Mouse (Mus musculus) liver, embryonic 14 days (tissue): Measurements from ENCODE around the gene Cd3e. TPM values are rescaled to one million over a fixed set of nuclear protein-coding genes. Genes with fewer than 3 reads are reported as not detected.

Source experiments
- polyA plus RNA-seq: library from polyadenylated mRNA; depleted of rRNA; stranded (reverse); fragments of >200 nt; gene quantifications from 2 replicates; pipeline ENCODE4 v1.2.3, GENCODE M21; 2012; rRNA removed

The Cd3e gene
- not detected in 2 replicates for polyA plus RNA-seq

DNA sequence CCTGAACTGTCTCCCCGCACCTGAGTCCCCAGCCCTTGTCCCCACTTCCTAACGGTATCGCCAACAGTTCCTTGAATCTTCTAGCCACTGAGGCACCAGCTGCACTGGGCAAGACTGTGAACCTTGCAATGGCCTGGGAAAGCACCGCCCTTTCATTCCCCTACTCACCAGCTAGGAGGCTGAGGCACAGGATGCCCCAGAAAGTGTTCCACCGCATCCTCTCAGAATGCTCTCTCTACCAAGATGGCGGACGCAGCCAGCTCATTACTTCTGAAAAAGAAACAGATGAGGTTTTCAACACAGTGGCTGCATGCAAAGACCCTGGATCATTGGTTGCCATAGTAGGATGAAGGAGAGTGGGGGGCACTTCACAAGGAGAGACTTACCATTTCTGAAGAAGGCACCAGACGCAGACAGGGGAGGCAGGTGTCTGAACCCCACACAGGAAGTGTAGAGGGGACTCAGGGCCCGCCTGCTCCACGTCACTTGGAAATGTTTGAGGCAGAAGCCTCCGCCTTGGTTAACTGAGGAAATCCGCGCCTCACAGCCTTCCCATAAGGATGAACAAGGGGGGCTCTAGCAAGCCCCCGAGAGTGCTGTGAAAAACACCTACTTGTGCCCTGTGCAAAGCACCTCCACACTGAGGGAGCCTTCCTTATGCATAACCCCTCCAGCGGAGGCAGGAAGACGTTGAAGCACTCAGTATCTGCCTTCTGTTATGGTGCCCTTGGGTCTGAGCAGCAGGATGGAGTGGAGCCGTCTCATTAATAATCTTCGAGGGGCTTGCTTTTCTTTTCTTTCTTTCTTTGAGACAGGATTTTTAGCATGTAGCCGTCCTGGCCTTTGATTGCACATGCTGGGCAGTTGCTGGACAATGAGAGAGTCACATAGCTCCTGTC lies at the start of gene Cd3e:
Gene Cd3e, minus strand, starts transcription at position 448 of the 899 bp plus-strand sequence.

GRCm38 (mm10) chr9:45055082-45055713 lies 45.8 kb upstream of the Cd3e start, which contains the start of gene Mpzl3:
Gene Mpzl3, plus strand, starts transcription at chr9:45055186.

GRCm38 (mm10) chr9:45039499-45039898 lies 30.1 kb upstream of the Cd3e start, which contains the start of gene Mpzl2:
Gene Mpzl2, plus strand, starts transcription at chr9:45039799.

GRCm38 (mm10) chr9:44981676-44982075 lies 27.8 kb downstream of the Cd3e start, which contains the start of gene Cd3d:
Gene Cd3d, plus strand, starts transcription at chr9:44981786.

GRCm38 (mm10) chr9:44980242-44980641 lies 29.2 kb downstream of the Cd3e start, which contains the start of gene Cd3g:
Gene Cd3g, minus strand, starts transcription at chr9:44980431.

DNA sequence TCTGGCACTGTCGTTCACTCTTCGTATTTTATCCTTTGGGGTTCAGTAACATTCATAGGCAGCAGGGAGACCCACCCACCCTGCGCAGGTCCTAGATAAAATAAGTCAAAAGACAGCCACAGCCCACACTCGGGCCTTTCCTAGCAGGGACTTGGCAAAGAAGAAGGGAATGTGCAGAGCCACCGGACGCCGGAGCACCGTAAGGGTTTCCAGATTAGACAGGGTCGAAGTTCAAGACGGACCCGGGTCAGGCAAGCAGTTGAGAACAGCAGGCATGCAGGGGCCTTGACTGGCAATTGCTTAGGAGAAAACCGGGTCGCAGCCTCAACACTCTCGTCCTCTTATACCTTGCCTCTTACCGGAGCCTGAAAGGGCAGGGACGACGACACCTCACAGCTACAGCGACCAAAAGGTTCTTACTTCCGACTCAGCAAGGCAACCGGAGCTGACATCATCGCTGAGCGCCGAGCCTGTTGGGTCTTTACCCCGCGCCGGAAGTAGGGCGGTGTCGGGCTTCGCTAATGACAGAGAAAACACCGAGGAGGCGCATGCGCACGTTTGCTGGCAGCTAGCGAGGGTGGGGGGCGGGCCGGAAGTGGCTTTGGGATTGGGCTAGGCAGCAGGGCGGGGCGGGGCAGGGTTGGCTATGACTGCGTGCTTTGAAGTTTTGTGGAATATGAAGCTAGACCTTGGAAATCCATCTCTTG lies 44.1 kb downstream of the Cd3e start, which contains the start of gene Ube4a:
Gene Ube4a, minus strand, starts transcription at position 475 of the 707 bp plus-strand sequence.

Other genes with a start within 250 kb of the Cd3e start
- gene Arcn1, start 241.8 kb downstream of the Cd3e start, polyA plus RNA-seq: 36.2 and 38.3 TPM in 2 replicates
- gene Ift46, start 241.7 kb downstream of the Cd3e start, polyA plus RNA-seq: 12.3 and 18.5 TPM in 2 replicates
- gene Tmem25, start 210.3 kb downstream of the Cd3e start, polyA plus RNA-seq: 3.3 and 4.6 TPM in 2 replicates
- 32.0 and 36.6 TPM in 2 replicates for gene Ttc36, start 206.6 kb downstream of the Cd3e start, polyA plus RNA-seq
- gene Kmt2a, start 128.3 kb downstream of the Cd3e start, polyA plus RNA-seq: 2.0 and 3.3 TPM in 2 replicates
- gene Atp5l, start 88.9 kb downstream of the Cd3e start, polyA plus RNA-seq: 404 and 423 TPM in 2 replicates
- 6.4 and 9.6 TPM in 2 replicates for gene Ube4a, start 44.0 kb downstream of the Cd3e start, polyA plus RNA-seq
- 0.09 and 0.17 TPM in 2 replicates for gene Cd3g, start 29.2 kb downstream of the Cd3e start, polyA plus RNA-seq
- 0.01 and 0.02 TPM in 2 replicates for gene Cd3d, start 27.8 kb downstream of the Cd3e start, polyA plus RNA-seq
- 4.8 and 5.3 TPM in 2 replicates for gene Mpzl2, start 30.2 kb upstream of the Cd3e start, polyA plus RNA-seq
- 0.43 and 0.51 TPM in 2 replicates for gene Mpzl3, start 45.6 kb upstream of the Cd3e start, polyA plus RNA-seq
- 0.06 and 0.07 TPM in 2 replicates for gene Jaml, start 69.6 kb upstream of the Cd3e start, polyA plus RNA-seq
- gene Scn2b, start 108.2 kb upstream of the Cd3e start, polyA plus RNA-seq: 0.14 and 0.16 TPM in 2 replicates
- 0.06 and 0.07 TPM in 2 replicates for gene Scn4b, start 128.8 kb upstream of the Cd3e start, polyA plus RNA-seq
- 0.02 TPM in 1 of 2 replicates, not detected in the other for gene BC049352, start 172.4 kb upstream of the Cd3e start, polyA plus RNA-seq
- gene Tmprss4, start 194.5 kb upstream of the Cd3e start, polyA plus RNA-seq: 0.01 and 0.05 TPM in 2 replicates